Mouse (Mus musculus) CH12F3 (cell line): Measurements from ENCODE around the gene Musk.

ENCODE experiments used
- in situ Hi-C: fragments of 300-500 bp; cut with MboI; formaldehyde crosslinking; loops from 2 replicates; pipeline ENCODE4 v1.14.3; 2020; ENCODE audit warnings: low sequenced_read_pairs

Gene Musk

GRCm38 (mm10) chr4:58413188-58414185, 127.7 kb downstream of the Musk start:
- in situ Hi-C loops = no loop called here

GRCm38 (mm10) chr4:58415537-58415936, 129.8 kb downstream of the Musk start:
- in situ Hi-C loops = no loop called here

- in situ Hi-C loops = no loop called here
These were observed 131.6 kb downstream of the Musk start for GRCm38 (mm10) chr4:58417319-58417718.

GRCm38 (mm10) chr4:58419225-58419624, 133.5 kb downstream of the Musk start:
- in situ Hi-C loops = no loop called here

GRCm38 (mm10) chr4:58423276-58423930, 137.6 kb downstream of the Musk start:
- in situ Hi-C loops = no loop called here
